Mouse (Mus musculus) ES-Bruce4 (cell line): ENCODE results near the gene Ryr1. TPM values are rescaled to one million over a fixed set of nuclear protein-coding genes. Genes with fewer than 3 reads are reported as not detected.
A peak's percentile ranks its signal among the peaks of the same experiment; 100 is the strongest.

ENCODE experiments used
- H3K27ac ChIP-seq: 2 replicates; pipeline ENCODE4 v1.5.1; 2012; ENCODE audit warnings: low read length, inconsistent platforms; ENCODE audit not compliant: insufficient read depth
- H3K27me3 ChIP-seq: 2 replicates; pipeline ENCODE4 v1.6.1; 2012; ENCODE audit warnings: mild to moderate bottlenecking, low read length, inconsistent platforms; ENCODE audit not compliant: control insufficient read depth, poor library complexity, insufficient read depth, severe bottlenecking
- H3K36me3 ChIP-seq: 2 replicates; pipeline ENCODE4 v1.6.1; 2012; ENCODE audit warnings: inconsistent platforms, mild to moderate bottlenecking, low read length, moderate library complexity; ENCODE audit not compliant: control insufficient read depth, poor library complexity, insufficient read depth, severe bottlenecking
- H3K4me1 ChIP-seq: one replicate; pipeline ENCODE4 v1.8.1; 2011; ENCODE audit warnings: low read length; ENCODE audit not compliant: control insufficient read depth, insufficient read depth
- H3K4me3 ChIP-seq: 2 replicates; pipeline ENCODE4 v1.5.1; 2011; ENCODE audit warnings: low read depth, mild to moderate bottlenecking, low read length
- H3K9ac ChIP-seq: 2 replicates; pipeline ENCODE4 v1.6.1; 2012; ENCODE audit warnings: low read depth, mild to moderate bottlenecking, inconsistent platforms; ENCODE audit not compliant: poor library complexity, severe bottlenecking
- H3K9me3 ChIP-seq: replicated peaks from 2 replicates; pipeline ENCODE4 v1.6.1; 2012; ENCODE audit warnings: mild to moderate bottlenecking, low read length, inconsistent platforms; ENCODE audit not compliant: control insufficient read depth, poor library complexity, insufficient read depth, severe bottlenecking
- CTCF ChIP-seq: IDR thresholded peaks from one replicate; pipeline ENCODE4 v1.8.1; 2011; ENCODE audit warnings: low read depth, low read length
- EP300 ChIP-seq: IDR thresholded peaks from 2 replicates; pipeline ENCODE4 v1.6.1; 2011; ENCODE audit warnings: low read depth, low read length; ENCODE audit not compliant: insufficient read depth
- POLR2A ChIP-seq: IDR thresholded peaks from one replicate; pipeline ENCODE4 v1.8.1; 2011; ENCODE audit warnings: low read length; ENCODE audit not compliant: insufficient read depth
- polyA plus RNA-seq: library from polyadenylated mRNA; stranded (reverse); fragments of >200 nt; gene quantifications from 2 replicates; pipeline ENCODE4 v1.2.4, GENCODE M21; 2011; ENCODE audit warnings: low read depth; ENCODE audit not compliant: missing spikeins, insufficient read depth, insufficient read length

Ryr1 gene
- polyA plus RNA-seq, 1 experiment, result 10.3 TPM

- H3K36me3 ChIP-seq, result peaks cover under 1% of the 10 kb centered on the region; the same call in 1 of the 2 replicates
- peaks cover 5% of the 10 kb centered on the region for H3K4me1 ChIP-seq
- no peak overlapping the region for H3K9ac ChIP-seq
- no peak overlapping the region for H3K4me3 ChIP-seq
- no peaks in the 10 kb centered on the region for H3K27me3 ChIP-seq
- no peak for TF ChIP-seq EP300
- TF ChIP-seq POLR2A, result no peak
- no peak for TF ChIP-seq CTCF
- H3K9me3 ChIP-seq, result no peaks in the 10 kb centered on the region
- H3K27ac ChIP-seq, result no peak overlapping the region
These were observed 140.5 kb downstream of the Ryr1 start for GRCm38 (mm10) chr7:28984452-28984851.

- no peaks in the 10 kb centered on the region for H3K27me3 ChIP-seq
- peaks cover 7% of the 10 kb centered on the region for H3K36me3 ChIP-seq
- H3K27ac ChIP-seq, result 0 out of 2 replicates have a peak overlapping the region, but pooled peaks have one; percentile 85
- H3K9me3 ChIP-seq, result no peaks in the 10 kb centered on the region
- no peak overlapping the region for H3K9ac ChIP-seq
- H3K4me1 ChIP-seq, result peaks cover 5% of the 10 kb centered on the region
- no peak for TF ChIP-seq EP300
- TF ChIP-seq CTCF, result no peak
- TF ChIP-seq POLR2A, result no peak
- H3K4me3 ChIP-seq, result no peak overlapping the region
These were observed 141.1 kb downstream of the Ryr1 start for GRCm38 (mm10) chr7:28983849-28984248.

GRCm38 (mm10) chr7:28983141-28983564 lies 141.8 kb downstream of the Ryr1 start:
- H3K27me3 ChIP-seq, result no peaks in the 10 kb centered on the region
- H3K9ac ChIP-seq, result peak overlapping the region; percentile 67
- peak overlapping the region; percentile 85 for H3K27ac ChIP-seq
- H3K4me1 ChIP-seq, result peaks cover 5% of the 10 kb centered on the region
- no peaks in the 10 kb centered on the region for H3K9me3 ChIP-seq
- TF ChIP-seq POLR2A (no peak), CTCF (no peak), EP300 (no peak)
- H3K4me3 ChIP-seq, result peak overlapping the region; percentile 93
- peaks cover 14% of the 10 kb centered on the region for H3K36me3 ChIP-seq

GRCm38 (mm10) chr7:28982274-28983013 lies 142.5 kb downstream of the Ryr1 start:
- Histone ChIP-seq H3K27me3 (no peaks in the 10 kb centered on the region), H3K27ac (peak overlapping the region; percentile 85), H3K4me1 (peaks cover 5% of the 10 kb centered on the region), H3K9me3 (no peaks in the 10 kb centered on the region), H3K36me3 (peaks cover 21% of the 10 kb centered on the region), H3K4me3 (peak overlapping the region; percentile 93), H3K9ac (peak overlapping the region; percentile 67)
- TF ChIP-seq CTCF (no peak), POLR2A (no peak), EP300 (no peak)

- peaks cover 28% of the 10 kb centered on the region for H3K36me3 ChIP-seq
- peak within 1 kb of the TSS; percentile 93 for H3K4me3 ChIP-seq
- H3K27me3 ChIP-seq, result no peaks in the 10 kb centered on the region
- H3K27ac ChIP-seq, result peak within 1 kb of the TSS; percentile 85
- no peaks in the 10 kb centered on the region for H3K9me3 ChIP-seq
- peak within 1 kb of the TSS; percentile 81 for H3K9ac ChIP-seq
- H3K4me1 ChIP-seq, result peaks cover 5% of the 10 kb centered on the region
- no peak for TF ChIP-seq EP300
- TF ChIP-seq CTCF, result no peak
- peak; percentile 82 for TF ChIP-seq POLR2A
These were observed 143.2 kb downstream of the Ryr1 start, which contains the start of the genes Eif3k and Map4k1 for GRCm38 (mm10) chr7:28981651-28982273. Gene Eif3k, minus strand, starts transcription at chr7:28981864. Gene Map4k1, plus strand, starts transcription at chr7:28982050.

GRCm38 (mm10) chr7:28977556-28977955 lies 147.4 kb downstream of the Ryr1 start:
- no peak for TF ChIP-seq EP300
- no peak for TF ChIP-seq CTCF
- no peak for TF ChIP-seq POLR2A
- Histone ChIP-seq H3K9ac (no peak overlapping the region), H3K27me3 (no peaks in the 10 kb centered on the region), H3K4me3 (no peak overlapping the region), H3K27ac (no peak overlapping the region), H3K9me3 (no peaks in the 10 kb centered on the region), H3K36me3 (peaks cover 45% of the 10 kb centered on the region), H3K4me1 (peaks cover 2% of the 10 kb centered on the region)
